8 mouse cellular contexts compared by ENCODE assay signal in genomic region chr4:155488232-155489025, GRCm38 (mm10). TPM values are rescaled to one million over a fixed set of nuclear protein-coding genes. Genes with fewer than 3 reads are reported as not detected.
DNase-seq lines count a peak whose midpoint lies in the region; ATAC-seq and TF ChIP-seq lines count a peak whose summit lies in the region.

No protein-coding gene starts in this region.

- peak; percentile 6; the same call in 1 of the 2 replicates for ATAC-seq in granulocyte monocyte progenitor cell, adult 5-6 weeks (replicated peaks; ENCODE audit: poor library complexity, severe bottlenecking)
- peak; percentile 91 for ATAC-seq in intestine, embryonic 16.5 days
- peak; percentile 51 for ATAC-seq in liver, postnatal 0 days

- TF ChIP-seq EP300 in liver, postnatal 0 days (IDR thresholded peaks at IDR 0.05; ENCODE audit: low read depth): peak; percentile 56; the same call in 1 of the 2 replicates

- H3K27ac ChIP-seq in layer of hippocampus, adult 2 months: peak overlapping the region; percentile 71
- peak overlapping the region; percentile 98 for H3K27ac ChIP-seq in intestine, embryonic 16.5 days (ENCODE audit: low read length)
- peak overlapping the region; percentile 86 for H3K27ac ChIP-seq in liver, postnatal 0 days (ENCODE audit: low read depth)
- H3K27ac ChIP-seq in thymus, adult 2 months (ENCODE audit: control insufficient read depth, insufficient read depth, low read length): no peak overlapping the region

- H3K36me3 ChIP-seq in intestine, embryonic 16.5 days (ENCODE audit: control insufficient read depth, insufficient read depth, low read length): no peaks in the 10 kb centered on the region
- H3K36me3 ChIP-seq in liver, postnatal 0 days (replicated peaks; ENCODE audit: insufficient read depth, low read length): no peaks in the 10 kb centered on the region
- no peaks in the 10 kb centered on the region for H3K36me3 ChIP-seq in thymus, adult 2 months (ENCODE audit: control insufficient read depth, insufficient read depth, low read length)

- TF ChIP-seq CTCF in layer of hippocampus, adult 2 months (conservative IDR thresholded peaks at IDR 0.05): no peak
- TF ChIP-seq CTCF in liver, postnatal 0 days (IDR thresholded peaks at IDR 0.05; ENCODE audit: low read depth): no peak
- TF ChIP-seq CTCF in thymus, adult 2 months (IDR thresholded peaks at IDR 0.05; ENCODE audit: borderline replicate concordance, control insufficient read depth, extremely low read depth, insufficient read depth, low read length, poor library complexity): no peak

- peak in 1 of 2 experiments; percentile 24 for DNase-seq in layer of hippocampus, adult 2 months (ENCODE audit: low spot score in 2 of 2)
- DNase-seq in layer of hippocampus, adult 18-20 months (ENCODE audit: low spot score in 2 of 2): no peak
- DNase-seq in adrenal gland, postnatal 25 days: peak; percentile 70
- DNase-seq in liver, postnatal 0 days: peak; percentile 78
- peak; percentile 60 for DNase-seq in ovary, postnatal 36 days (ENCODE audit: low spot score)
- DNase-seq in thymus, adult 2 months: no peak

- WGBS in intestine, embryonic 16.5 days: 33% methylated on average over 8 of the region's 8 CpGs
- WGBS in liver, postnatal 0 days (ENCODE audit: insufficient replicate concordance): 29% methylated on average over 8 of the region's 8 CpGs
- WGBS in thymus, adult 2 months: 74% methylated on average over 8 of the region's 8 CpGs

- no peaks in the 10 kb centered on the region for H3K27me3 ChIP-seq in intestine, embryonic 16.5 days (replicated peaks; ENCODE audit: control insufficient read depth, insufficient read depth, low read length)
- no peaks in the 10 kb centered on the region for H3K27me3 ChIP-seq in liver, postnatal 0 days (ENCODE audit: insufficient read depth, low read length)
- H3K27me3 ChIP-seq in thymus, adult 2 months (ENCODE audit: control insufficient read depth, insufficient read depth, low read length): no peaks in the 10 kb centered on the region

- H3K4me3 ChIP-seq in layer of hippocampus, adult 2 months: no peak overlapping the region
- H3K4me3 ChIP-seq in intestine, embryonic 16.5 days (ENCODE audit: low read length): no peak overlapping the region
- H3K4me3 ChIP-seq in liver, postnatal 0 days (ENCODE audit: low read depth, low read length): no peak overlapping the region
- H3K4me3 ChIP-seq in thymus, adult 2 months (ENCODE audit: control insufficient read depth, insufficient read depth, low read length): no peak overlapping the region

- no peaks in the 10 kb centered on the region for H3K9me3 ChIP-seq in intestine, embryonic 16.5 days (ENCODE audit: control insufficient read depth, low read length)
- H3K9me3 ChIP-seq in liver, postnatal 0 days (ENCODE audit: low read length): no peaks in the 10 kb centered on the region

- peak overlapping the region; percentile 56 for H3K9ac ChIP-seq in intestine, embryonic 16.5 days (ENCODE audit: low read depth, low read length)
- peak overlapping the region; percentile 42; the same call in 1 of the 2 replicates for H3K9ac ChIP-seq in liver, postnatal 0 days (replicated peaks)

- H3K4me1 ChIP-seq in intestine, embryonic 16.5 days (ENCODE audit: control insufficient read depth, insufficient read depth, low read length): peaks cover 52% of the 10 kb centered on the region
- H3K4me1 ChIP-seq in liver, postnatal 0 days (ENCODE audit: insufficient read depth): peaks cover 47% of the 10 kb centered on the region
- H3K4me1 ChIP-seq in thymus, adult 2 months (replicated peaks; ENCODE audit: control insufficient read depth, insufficient read depth, low read length): peaks cover 18% of the 10 kb centered on the region

- no peak for TF ChIP-seq POLR2A in thymus, adult 2 months (IDR thresholded peaks at IDR 0.05; ENCODE audit: control insufficient read depth, extremely low read depth, insufficient read depth, low read length, poor library complexity)

- peak overlapping the region; percentile 34 for H3K4me2 ChIP-seq in intestine, embryonic 16.5 days (ENCODE audit: low read depth, low read length)
- H3K4me2 ChIP-seq in liver, postnatal 0 days (ENCODE audit: low read depth, low read length): peak overlapping the region; percentile 64

RNA-seq across cellular contexts. Expression of gene Gnb1, which starts 2.7 kb away (rescaled TPM):
- total RNA-seq in layer of hippocampus, adult 2 months (2021): 100 to 1,000 TPM; 718 to 729 TPM
- total RNA-seq in layer of hippocampus, adult 18-20 months (2021): 100 to 1,000 TPM; 690 to 729 TPM
- 309 and 392 TPM in 2 replicates for total RNA-seq in adrenal gland, postnatal 25 days (2021)
- total RNA-seq in granulocyte monocyte progenitor cell, adult 5-6 weeks (2014; fragmentation: Nextera tagmentation): 220 and 223 TPM in 2 replicates
- total RNA-seq in granulocyte monocyte progenitor cell, adult 5-6 weeks (2017): 135 and 137 TPM in 2 replicates
- 300 and 376 TPM in 2 replicates for polyA plus RNA-seq in intestine, embryonic 16.5 days (2015; fragmentation: Nextera tagmentation; extraction: Ambion mirVana)
- polyA plus RNA-seq in liver, postnatal 0 days (2015; fragmentation: Nextera tagmentation; extraction: Ambion mirVana): 80.9 and 88.4 TPM in 2 replicates
- polyA plus RNA-seq in thymus, adult 2 months (2012; rRNA removed): 850 and 885 TPM in 2 replicates

RNA-seq across cellular contexts. Expression of gene Tmem52, which starts 19.5 kb away (rescaled TPM):
- 1 to 10 TPM; 5.0 to 6.7 TPM for total RNA-seq in layer of hippocampus, adult 2 months (2021)
- total RNA-seq in layer of hippocampus, adult 18-20 months (2021): 1 to 10 TPM; 3.1 to 4.2 TPM
- total RNA-seq in adrenal gland, postnatal 25 days (2021): 5.1 and 7.3 TPM in 2 replicates
- total RNA-seq in granulocyte monocyte progenitor cell, adult 5-6 weeks (2014; fragmentation: Nextera tagmentation): not detected in 2 replicates
- not detected in 2 replicates for total RNA-seq in granulocyte monocyte progenitor cell, adult 5-6 weeks (2017)
- polyA plus RNA-seq in intestine, embryonic 16.5 days (2015; fragmentation: Nextera tagmentation; extraction: Ambion mirVana): 4.3 and 7.3 TPM in 2 replicates
- polyA plus RNA-seq in liver, postnatal 0 days (2015; fragmentation: Nextera tagmentation; extraction: Ambion mirVana): 0.15 and 2.0 TPM in 2 replicates
- polyA plus RNA-seq in thymus, adult 2 months (2012; rRNA removed): 0.62 and 2.1 TPM in 2 replicates

Comparison
In these comparisons a context has a peak if more than half of its experiments do, and no peak if none do; other contexts are left out.
1. DNase-seq: peak in adrenal gland, postnatal 25 days (single experiment), liver, postnatal 0 days (single experiment) and ovary, postnatal 36 days (single experiment); none in layer of hippocampus, adult 18-20 months (0 of 2) and thymus, adult 2 months (single experiment).
2. ATAC-seq: peak in every context shown above with its lines; median percentile 91 in intestine, embryonic 16.5 days; 51 in liver, postnatal 0 days; 6 in granulocyte monocyte progenitor cell, adult 5-6 weeks.